Mouse (Mus musculus): ENCODE data around the gene Slamf8. TPM values are rescaled to one million over a fixed set of nuclear protein-coding genes. Genes with fewer than 3 reads are reported as not detected.

Slamf8 gene
- total RNA-seq, 4 experiments from 2014 or later: 0.17 to 1.1 (median 0.89) TPM

DNA sequence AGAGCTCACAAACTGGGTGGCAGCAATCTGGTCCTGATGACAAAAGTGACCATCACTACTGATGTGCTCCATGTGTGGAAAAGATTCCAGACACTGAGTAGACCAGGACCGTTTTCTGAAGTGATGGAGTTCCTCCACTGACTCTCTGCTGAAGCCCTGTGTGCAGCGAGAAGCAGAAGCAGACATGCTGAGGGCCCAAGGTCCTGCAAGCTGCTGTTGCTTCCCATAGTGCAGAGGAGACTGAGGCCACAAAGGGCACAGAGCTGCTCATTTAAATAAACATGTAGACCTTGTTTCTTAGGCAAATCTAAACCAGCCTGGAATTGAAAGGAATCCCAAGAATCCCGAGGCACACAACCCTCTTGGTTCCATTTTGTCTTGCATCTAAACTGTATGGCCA, 3.0 kb upstream of the Slamf8 start:
- no peak for DNase-seq

DNA sequence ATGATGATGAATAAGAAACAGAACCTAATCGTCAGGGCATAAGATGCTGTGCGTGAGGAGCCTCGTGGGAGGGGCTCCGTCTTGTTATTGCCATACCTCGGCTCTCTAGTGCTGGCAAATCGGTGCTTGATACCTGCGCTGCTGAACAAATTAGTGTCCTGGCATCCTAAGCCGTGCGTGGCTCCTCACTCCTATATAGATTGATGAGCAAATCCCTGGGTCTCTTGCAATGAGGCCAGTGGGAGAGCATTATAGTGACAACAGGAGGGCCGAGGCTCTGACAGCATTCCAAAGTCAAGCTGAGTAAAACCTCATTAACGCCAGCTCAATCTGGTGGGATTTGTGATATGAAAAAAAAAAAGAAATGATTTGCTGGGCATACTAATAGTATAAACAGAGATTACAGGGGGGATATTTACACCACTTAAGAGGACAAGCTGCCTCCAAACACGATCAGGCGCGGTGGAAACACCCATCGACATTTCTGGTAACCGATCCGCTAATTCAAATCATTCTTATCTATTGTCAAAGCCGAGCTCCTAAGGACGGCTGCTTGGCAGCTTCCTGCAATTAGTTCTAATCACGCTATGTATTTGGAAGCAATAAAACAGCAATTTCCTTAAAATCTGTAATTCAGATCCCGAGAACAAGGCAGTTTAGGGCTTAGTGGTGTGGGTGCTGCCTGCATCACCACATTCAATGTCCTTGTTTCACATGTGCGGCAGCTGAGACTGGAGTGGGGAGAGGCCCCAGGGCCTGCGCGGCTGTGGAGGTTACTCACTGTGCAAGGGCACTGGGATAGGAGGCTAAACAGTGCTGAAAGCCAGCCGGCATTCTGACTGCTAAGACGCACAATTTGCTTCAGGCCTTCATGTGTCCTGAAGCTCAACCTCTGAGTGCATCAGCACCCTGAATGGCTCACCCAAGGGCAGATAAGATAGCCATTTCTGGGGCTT, 4.5 kb downstream of the Slamf8 start:
- DNase-seq: no peak

GRCm38 (mm10) chr1:172585026-172585425, 5.3 kb downstream of the Slamf8 start:
- no peak for DNase-seq

DNA sequence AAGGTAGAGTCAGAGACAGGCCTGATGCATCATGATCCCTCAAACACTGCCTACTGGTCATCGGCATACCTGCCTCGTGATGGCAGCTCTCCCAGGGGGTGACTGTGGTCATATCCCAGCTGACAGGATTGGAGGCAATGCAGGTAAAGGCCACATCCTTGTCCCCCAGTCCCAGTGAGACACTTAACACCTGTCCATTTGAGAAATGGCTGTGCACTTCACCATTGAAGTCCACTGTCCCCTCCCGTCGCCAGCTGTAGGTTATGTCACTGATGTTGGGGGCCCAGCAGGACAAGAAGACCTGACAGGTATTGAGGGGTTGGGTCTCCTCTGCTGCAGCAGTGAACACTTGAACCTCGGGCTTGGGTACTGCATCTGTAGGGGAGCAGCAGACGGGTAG, 6.1 kb downstream of the Slamf8 start:
- no peak for DNase-seq

GRCm38 (mm10) chr1:172582436-172582835, 7.9 kb downstream of the Slamf8 start:
- no peak for DNase-seq

- no peak for DNase-seq
Measured at GRCm38 (mm10) chr1:172580116-172580515, 10.3 kb downstream of the Slamf8 start.

DNA sequence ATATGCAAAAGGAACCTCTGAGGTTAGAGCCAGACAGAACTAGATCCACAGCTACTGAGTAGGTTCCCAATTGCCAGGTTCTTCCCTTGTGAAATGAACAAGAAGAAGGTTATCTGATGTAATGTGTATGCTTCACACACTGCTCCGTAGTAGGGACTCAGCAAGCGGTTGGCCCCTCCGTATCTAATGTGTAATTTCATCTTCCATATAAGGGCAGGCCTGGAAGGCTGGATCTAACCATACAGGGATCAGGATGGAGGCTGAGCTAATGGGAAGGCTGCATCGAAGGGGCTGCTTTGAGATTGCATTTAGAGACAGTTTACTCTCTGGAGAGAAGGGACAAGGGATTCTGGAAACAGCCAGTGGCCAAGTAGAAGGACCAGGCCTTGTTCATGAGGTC, 22.6 kb downstream of the Slamf8 start:
- DNase-seq: no peak

DNA sequence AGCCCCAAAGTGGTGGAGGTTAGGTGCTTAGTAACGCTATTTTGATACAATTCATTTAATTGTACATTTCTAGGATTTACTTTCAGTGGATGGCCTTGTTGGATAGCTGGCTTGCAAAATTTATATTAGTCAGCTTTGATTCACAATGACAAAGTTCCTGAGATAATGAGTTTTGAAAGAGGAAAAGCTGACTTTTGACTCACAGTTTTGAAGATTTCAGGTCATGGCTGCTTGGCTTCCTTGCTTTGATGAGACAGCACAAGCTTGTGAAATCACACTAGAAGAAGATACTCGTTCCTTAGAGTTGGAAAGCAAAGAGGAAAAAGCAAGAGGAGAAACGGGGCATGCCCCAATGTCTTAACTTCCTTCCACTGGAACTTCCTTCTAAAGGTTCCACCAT, 24.2 kb downstream of the Slamf8 start:
- DNase-seq: no peak

- DNase-seq: no peak
Measured at GRCm38 (mm10) chr1:172563465-172563828, 26.9 kb downstream of the Slamf8 start.

- peak; percentile 76 for DNase-seq
Measured at GRCm38 (mm10) chr1:172562641-172563464, 27.5 kb downstream of the Slamf8 start.

DNA sequence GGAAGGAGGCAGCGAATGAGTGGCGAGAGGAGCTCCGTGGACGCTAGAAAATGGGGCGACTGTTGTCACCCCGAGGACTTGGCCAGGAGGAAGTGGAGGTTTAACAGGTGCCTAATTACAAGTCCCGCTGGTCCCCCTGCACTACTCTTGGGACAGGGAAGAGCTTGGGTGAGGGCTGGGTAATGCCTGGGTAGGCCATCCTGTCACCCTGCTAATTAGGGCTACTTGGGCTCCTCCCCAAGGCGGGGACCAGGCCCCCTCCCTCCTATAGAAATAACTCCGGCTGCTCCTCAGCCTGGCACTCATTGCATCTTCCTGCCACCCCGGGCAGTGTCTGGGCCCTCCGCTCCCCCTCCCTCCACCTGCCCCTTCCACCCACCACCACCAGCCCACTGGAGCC, 34.7 kb downstream of the Slamf8 start, which contains the start of gene Vsig8:
Gene Vsig8 (plus strand): TSS at position 301 of the 400 bp plus-strand sequence.
- no peak for DNase-seq

- DNase-seq: no peak
Measured at GRCm38 (mm10) chr1:172552623-172553022, 37.7 kb downstream of the Slamf8 start.

- DNase-seq: no peak
Measured at GRCm38 (mm10) chr1:172551009-172551408, 39.4 kb downstream of the Slamf8 start.

GRCm38 (mm10) chr1:172550551-172550951, 39.8 kb downstream of the Slamf8 start:
- no peak for DNase-seq

DNA sequence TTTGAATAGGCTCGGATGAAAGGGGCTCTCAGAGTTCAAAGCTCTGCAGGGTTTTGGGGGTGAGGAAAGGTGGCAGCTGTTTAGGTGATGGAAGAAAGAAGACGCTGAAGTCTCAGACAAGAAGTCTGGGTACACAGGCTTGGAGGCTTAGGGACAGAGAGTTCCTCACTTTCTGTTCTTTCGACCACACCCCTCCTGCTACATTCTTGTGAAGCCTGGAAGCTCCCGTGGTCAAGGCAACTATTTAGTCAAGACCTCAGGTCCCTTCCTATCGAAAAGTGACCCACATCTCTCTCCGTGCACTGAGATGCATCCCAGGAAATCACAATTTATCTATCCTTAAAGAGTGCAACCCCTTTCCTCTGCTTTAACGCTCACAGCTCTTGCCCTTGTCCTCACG, 40.7 kb downstream of the Slamf8 start:
- DNase-seq: no peak

DNA sequence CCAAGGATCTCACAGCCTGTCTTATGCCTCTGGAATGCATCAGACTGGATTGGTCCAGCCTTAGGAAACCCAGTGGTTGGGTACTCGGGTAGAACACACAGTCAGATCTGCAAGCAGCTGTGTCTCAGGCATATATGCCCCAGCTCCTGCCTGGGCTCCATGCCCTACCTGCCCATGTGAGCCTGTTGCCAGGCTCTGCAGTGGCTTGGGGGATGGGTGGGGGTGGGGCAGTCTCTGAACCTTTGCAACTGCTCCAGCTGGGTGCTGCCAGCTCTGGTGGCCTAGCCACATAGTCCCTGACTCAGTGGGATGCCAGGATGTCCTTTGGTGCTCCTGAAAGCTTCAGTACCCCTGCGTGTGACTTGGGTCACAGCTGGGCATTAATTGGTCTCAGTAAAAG, 41.1 kb downstream of the Slamf8 start:
- no peak for DNase-seq

DNA sequence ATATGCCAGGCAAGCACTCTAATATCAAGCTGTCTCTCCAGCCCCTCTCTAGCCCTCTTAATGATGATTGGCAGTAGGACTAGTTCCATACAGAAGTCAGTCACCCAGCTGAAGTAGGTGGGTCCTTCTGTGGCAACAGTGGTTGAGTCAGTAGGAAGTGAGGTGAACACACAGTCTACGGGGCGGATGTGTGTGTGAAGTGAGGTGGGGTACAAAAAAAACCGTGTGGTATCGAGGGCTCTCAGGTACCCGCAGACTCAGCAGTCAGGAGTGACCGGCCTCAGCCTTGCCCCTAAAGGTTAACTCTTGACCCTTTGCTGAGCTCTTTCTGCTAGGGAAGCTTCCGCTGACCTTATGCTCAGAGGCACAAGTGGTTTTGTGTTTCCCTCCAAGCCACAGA, 41.9 kb downstream of the Slamf8 start:
- no peak for DNase-seq

DNA sequence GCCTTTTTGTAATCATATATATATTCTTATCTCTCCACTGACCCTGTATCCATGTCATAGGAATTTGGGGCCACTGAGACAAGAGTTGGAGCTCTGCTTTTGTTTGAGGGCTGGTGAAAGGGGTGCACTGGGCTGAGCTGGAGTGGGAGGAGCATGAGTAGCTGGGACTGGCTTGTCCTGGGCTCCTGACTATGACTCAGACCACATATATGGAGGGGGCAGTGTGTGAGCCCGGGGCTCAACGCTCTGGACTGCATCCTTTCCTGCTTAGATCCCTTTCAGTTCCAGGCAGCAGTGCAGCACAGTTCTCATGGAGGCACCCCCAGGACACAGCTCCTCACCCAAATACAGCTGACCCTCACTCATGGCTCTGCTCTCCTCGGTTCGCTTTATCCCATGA, 44.3 kb downstream of the Slamf8 start:
- no peak for DNase-seq

DNA sequence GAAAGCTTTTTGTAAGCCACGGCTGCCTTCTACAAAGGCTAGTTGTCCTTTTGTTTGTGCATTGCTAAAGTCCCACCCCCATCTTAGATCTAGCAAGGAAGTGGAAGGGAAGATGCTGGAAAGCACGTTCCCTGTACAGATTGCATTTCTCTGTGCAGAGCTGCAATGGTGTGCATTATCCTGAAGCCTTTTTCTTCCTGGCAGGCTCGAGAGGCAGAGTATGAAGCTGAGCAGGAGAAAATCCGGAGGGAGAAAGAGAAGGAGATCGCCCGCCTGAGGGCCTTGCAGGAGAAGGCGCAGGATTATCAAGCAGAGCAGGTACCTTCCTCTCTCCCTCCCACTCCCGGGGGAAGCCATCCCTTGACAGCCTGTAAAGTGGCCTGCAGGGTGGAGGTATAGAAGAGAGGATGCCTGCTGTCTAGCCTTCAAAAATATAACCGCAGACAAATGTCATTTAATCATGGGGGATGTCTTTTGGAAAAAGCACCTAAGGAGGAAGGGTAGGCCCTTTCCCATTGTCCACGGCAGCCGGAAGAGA, 50.0 kb downstream of the Slamf8 start:
- no peak for DNase-seq

- no peak for DNase-seq
Measured at GRCm38 (mm10) chr1:172539827-172540226, 50.5 kb downstream of the Slamf8 start.

GRCm38 (mm10) chr1:172535116-172535515, 55.3 kb downstream of the Slamf8 start:
- DNase-seq: no peak

GRCm38 (mm10) chr1:172532551-172532950, 57.8 kb downstream of the Slamf8 start:
- DNase-seq: no peak
